Mouse (Mus musculus): ENCODE data around the gene Acbd5. TPM values are rescaled to one million over a fixed set of nuclear protein-coding genes. Genes with fewer than 3 reads are reported as not detected.

The Acbd5 gene
- total and polyA plus RNA-seq, 3 experiments = 10.9 to 15.2 (median 13.9) TPM

GRCm38 (mm10) chr2:23119573-23119972 lies 51.6 kb downstream of the Acbd5 start:
- Histone ChIP-seq H3K27me3 (replicated peaks) (no peaks in the 10 kb centered on the region), H3K4me2 (ENCODE audit: insufficient read depth, low read depth, poor library complexity, severe bottlenecking) (no peak overlapping the region), H3K36me3 (replicated peaks in 1 of 2; ENCODE audit: control insufficient read depth in 1 of 2, insufficient read depth in 1 of 2, low read length in 1 of 2) (peaks cover 10 to 63% of the 10 kb centered on the region in 2 experiments), H3K9me3 (replicated peaks; ENCODE audit: low read length) (peaks cover 3% of the 10 kb centered on the region), H3K4me3 (replicated peaks in 1 of 3; ENCODE audit: low read depth in 2 of 3, low read length in 2 of 3, poor library complexity in 1 of 3) (no peak overlapping the region), H3K79me2 (replicated peaks; ENCODE audit: control insufficient read depth, extremely low read depth, insufficient read depth, poor library complexity, severe bottlenecking) (no peaks in the 10 kb centered on the region), H3K27ac (ENCODE audit: insufficient read depth, low read depth) (no peak overlapping the region), H3K4me1 (ENCODE audit: control insufficient read depth in 1 of 2, insufficient read depth in 2 of 2) (no peaks in the 10 kb centered on the region), H3K9ac (ENCODE audit: insufficient read depth, low read depth) (no peak overlapping the region)
- dilution Hi-C loops (cut with MboI; ENCODE audit: extremely low pct_ligation_motif_present, extremely low pct_unique_long_range_greater_than_20kb, low sequenced_read_pairs) = no loop called here
- DNase-seq (ENCODE audit: extremely low read depth) = no peak
- TF ChIP-seq BHLHE40 (IDR thresholded peaks at IDR 0.05; ENCODE audit: low read depth, low read length) = no peak
- in situ Hi-C loops (cut with MboI; ENCODE audit: low pct_ligation_motif_present, low pct_unique_long_range_greater_than_20kb, low sequenced_read_pairs) = no loop called here

- H3K4me1 ChIP-seq (ENCODE audit: control insufficient read depth in 1 of 2, insufficient read depth in 2 of 2) = peaks cover 3 to 44% of the 10 kb centered on the region in 2 experiments; a peak in 3 of 4 replicates
- in situ Hi-C loops (cut with MboI; ENCODE audit: low pct_ligation_motif_present, low pct_unique_long_range_greater_than_20kb, low sequenced_read_pairs) = no loop called here
- H3K27me3 ChIP-seq (replicated peaks) = no peaks in the 10 kb centered on the region
- H3K27ac ChIP-seq (ENCODE audit: insufficient read depth, low read depth) = peak overlapping the region; percentile 60
- H3K4me3 ChIP-seq (replicated peaks in 1 of 3; ENCODE audit: low read depth in 2 of 3, low read length in 2 of 3, poor library complexity in 1 of 3) = peak overlapping the region; percentile 78 to 92 (median 91)
- H3K9me3 ChIP-seq (replicated peaks; ENCODE audit: low read length) = no peaks in the 10 kb centered on the region
- peaks cover 51% of the 10 kb centered on the region for H3K79me2 ChIP-seq (replicated peaks; ENCODE audit: control insufficient read depth, extremely low read depth, insufficient read depth, poor library complexity, severe bottlenecking)
- TF ChIP-seq CHD1 (IDR thresholded peaks at IDR 0.05; ENCODE audit: low read depth, low read length) = no peak
- no peak for TF ChIP-seq TCF12 (IDR thresholded peaks at IDR 0.05; ENCODE audit: low read depth, low read length)
- no peak for TF ChIP-seq NRF1 (IDR thresholded peaks at IDR 0.05; ENCODE audit: low read depth, low read length)
- TF ChIP-seq CHD2 (IDR thresholded peaks at IDR 0.05; ENCODE audit: low read length) = no peak
- no peak for TF ChIP-seq EP300 (IDR thresholded peaks at IDR 0.05; ENCODE audit: low read length)
- TF ChIP-seq TBP (conservative IDR thresholded peaks at IDR 0.05; ENCODE audit: low read depth, low read length) = no peak
- TF ChIP-seq MAFK (IDR thresholded peaks at IDR 0.05; ENCODE audit: insufficient replicate concordance, low read length) = no peak
- TF ChIP-seq SMC3 (IDR thresholded peaks at IDR 0.05; ENCODE audit: low read depth, low read length) = no peak
- no peak for TF ChIP-seq JUN (IDR thresholded peaks at IDR 0.05; ENCODE audit: insufficient read depth, low read depth, low read length)
- TF ChIP-seq NELFE (IDR thresholded peaks at IDR 0.05; ENCODE audit: low read depth, low read length) = no peak
- no peak for TF ChIP-seq ZMIZ1 (IDR thresholded peaks at IDR 0.05; ENCODE audit: low read depth, low read length)
- no peak for TF ChIP-seq MXI1 (IDR thresholded peaks at IDR 0.05; ENCODE audit: low read depth, low read length)
- no peak for TF ChIP-seq HCFC1 (IDR thresholded peaks at IDR 0.05; ENCODE audit: low read depth, low read length)
- TF ChIP-seq PAX5 (IDR thresholded peaks at IDR 0.05; ENCODE audit: low read length) = no peak
- no peak for TF ChIP-seq MAZ (IDR thresholded peaks at IDR 0.05; ENCODE audit: low read depth, low read length)
- TF ChIP-seq BHLHE40 (IDR thresholded peaks at IDR 0.05; ENCODE audit: low read depth, low read length) = no peak
- no peak for TF ChIP-seq RAD21 (IDR thresholded peaks at IDR 0.05; ENCODE audit: low read depth, low read length)
- TF ChIP-seq ETS1 (conservative IDR thresholded peaks at IDR 0.05; ENCODE audit: low read depth, low read length) = no peak
- TF ChIP-seq CTCF (conservative IDR thresholded peaks at IDR 0.05 in 1 of 2, IDR thresholded peaks at IDR 0.05 in 1 of 2; ENCODE audit: low read depth in 2 of 2, low read length in 2 of 2) = no peak
- TF ChIP-seq JUND (conservative IDR thresholded peaks at IDR 0.05; ENCODE audit: low read depth, low read length) = no peak
- dilution Hi-C loops (cut with MboI; ENCODE audit: extremely low pct_ligation_motif_present, extremely low pct_unique_long_range_greater_than_20kb, low sequenced_read_pairs) = no loop called here
- H3K4me2 ChIP-seq (ENCODE audit: insufficient read depth, low read depth, poor library complexity, severe bottlenecking) = peak overlapping the region; percentile 70
- H3K9ac ChIP-seq (ENCODE audit: insufficient read depth, low read depth) = peak overlapping the region; percentile 63
- DNase-seq (ENCODE audit: extremely low read depth) = peak; percentile 43
- peaks cover 7 to 24% of the 10 kb centered on the region in 2 experiments for H3K36me3 ChIP-seq (replicated peaks in 1 of 2; ENCODE audit: control insufficient read depth in 1 of 2, insufficient read depth in 1 of 2, low read length in 1 of 2)
Observed at GRCm38 (mm10) chr2:23155199-23155621, 87.2 kb downstream of the Acbd5 start.

Data from CH12.LX (cell line).